Comparison of ENCODE assay signal across 23 mouse cellular contexts in the genomic region with DNA sequence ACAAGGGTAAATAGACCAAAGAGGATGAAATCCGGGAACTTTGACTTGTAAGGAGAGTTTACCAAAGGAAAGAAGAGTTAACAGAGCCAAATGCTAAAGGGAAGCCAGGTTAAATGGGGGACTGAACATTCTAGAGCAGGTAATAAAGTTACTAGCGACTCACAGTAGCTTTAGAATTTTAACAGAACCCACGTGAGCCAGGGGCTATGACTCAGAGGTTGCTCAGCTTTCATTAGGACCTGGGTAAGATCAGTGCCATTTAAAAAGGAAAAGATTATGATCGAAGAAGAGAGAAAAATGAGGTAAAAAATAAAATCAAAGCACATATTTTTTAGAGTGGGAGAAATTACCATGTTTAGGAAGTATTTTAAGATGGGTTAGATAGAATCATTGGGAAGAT. TPM values are rescaled to one million over a fixed set of nuclear protein-coding genes. Genes with fewer than 3 reads are reported as not detected.
"Had no signal": no experiment of that assay in that cellular context is flagged by ENCODE, and none has a peak within 500 bp of the region (broad histone marks: within the 10 kb centered on the region; RNA-seq: fewer than 3 reads in every experiment).

No protein-coding gene starts in this region.

- H3K4me1 ChIP-seq: liver, embryonic 13.5 days; neural tube, embryonic 13.5 days had no signal

- H3K4me2 ChIP-seq: liver, embryonic 13.5 days; midbrain, embryonic 11.5 days; neural tube, embryonic 13.5 days had no signal

- H3K27ac ChIP-seq: kidney, postnatal 0 days; layer of hippocampus, adult 2 months; liver, embryonic 13.5 days; neural tube, embryonic 13.5 days had no signal

- H3K9me3 ChIP-seq: liver, embryonic 13.5 days; neural tube, embryonic 13.5 days had no signal

- H3K36me3 ChIP-seq: liver, embryonic 13.5 days; neural tube, embryonic 13.5 days had no signal

- H3K27me3 ChIP-seq: liver, embryonic 13.5 days had no signal

- H3K4me3 ChIP-seq: layer of hippocampus, adult 2 months; liver, embryonic 13.5 days; neural tube, embryonic 13.5 days had no signal

- H3K9ac ChIP-seq: liver, embryonic 13.5 days; neural tube, embryonic 13.5 days had no signal

- DNase-seq: kidney, postnatal 25 days; layer of hippocampus, adult 9-11 months; liver, embryonic 13.5 days; lung, adult 2 months; lung, postnatal 14 days; lung, postnatal 4 days; midbrain, embryonic 14.5 days; retina, postnatal 1 day; thymus, adult 18-20 months; thymus, postnatal 36 days had no signal

RNA-seq across cellular contexts. Expression of a gene that starts 30.3 kb away (rescaled TPM):
- total RNA-seq: layer of hippocampus, adult 2 months; liver, adult 2 months; megakaryocyte progenitor cell, adult 5-6 weeks; megakaryocyte-erythroid progenitor cell, adult 5-6 weeks had no signal
- polyA plus RNA-seq: liver, adult 2 months; liver, embryonic 13.5 days; liver, embryonic 16.5 days; small intestine, adult 2 months; spleen, adult 2 months; stomach, embryonic 16.5 days had no signal

RNA-seq across cellular contexts. Expression of a gene that starts 37.4 kb away (rescaled TPM):
- total RNA-seq: liver, adult 2 months; megakaryocyte-erythroid progenitor cell, adult 5-6 weeks had no signal
- polyA plus RNA-seq: large intestine, adult 2 months; limb, embryonic 11.5 days; liver, adult 2 months; midbrain, embryonic 11.5 days; small intestine, adult 2 months; spleen, adult 2 months had no signal
